Mouse (Mus musculus): ENCODE results near the gene Hoxb7. TPM values are rescaled to one million over a fixed set of nuclear protein-coding genes. Genes with fewer than 3 reads are reported as not detected.

The Hoxb7 gene
- polyA plus RNA-seq, 1 experiment from 2014 or later: 0.39 TPM

DNA sequence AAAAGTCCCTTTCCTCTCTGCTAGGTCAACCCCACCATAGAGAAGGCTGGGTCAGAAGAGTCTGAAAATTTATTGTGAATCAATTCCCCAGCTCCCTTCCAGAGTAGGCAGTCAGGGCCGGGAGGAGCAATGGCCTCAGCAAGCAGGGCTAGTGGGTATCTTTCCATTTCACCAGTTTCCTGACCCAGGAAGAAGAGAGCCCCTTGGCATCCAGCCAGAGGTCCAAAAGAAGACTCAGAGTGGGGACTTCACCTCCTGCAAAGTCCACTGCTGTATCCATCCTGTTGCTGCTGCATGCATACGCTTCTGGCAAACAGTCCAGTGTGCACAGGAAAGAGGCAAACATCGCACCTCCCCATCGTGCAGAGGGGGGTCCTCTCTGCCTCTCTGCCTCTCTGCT lies 10.5 kb upstream of the Hoxb7 start:
- H3K9ac ChIP-seq (ENCODE audit: low read depth, low read length): no peak overlapping the region
- no peak for ATAC-seq (ENCODE audit: low read depth)
- peaks cover 100% of the 10 kb centered on the region for H3K27me3 ChIP-seq (replicated peaks; ENCODE audit: control insufficient read depth, insufficient read depth, low read length)
- no peak for DNase-seq (ENCODE audit: low spot score)
- no peak overlapping the region for H3K4me2 ChIP-seq (ENCODE audit: low read depth, low read length)
- H3K4me1 ChIP-seq (ENCODE audit: control insufficient read depth, insufficient read depth, low read length): no peaks in the 10 kb centered on the region
- 8% methylated on average over 4 of the region's 4 CpGs for WGBS
- H3K4me3 ChIP-seq (ENCODE audit: low read depth, low read length): no peak overlapping the region
- no peak overlapping the region for H3K27ac ChIP-seq (replicated peaks; ENCODE audit: low read depth, low read length)
- H3K9me3 ChIP-seq (ENCODE audit: control insufficient read depth, low read length): no peaks in the 10 kb centered on the region
- H3K36me3 ChIP-seq (ENCODE audit: control insufficient read depth, insufficient read depth, low read length): no peaks in the 10 kb centered on the region

- Histone ChIP-seq H3K36me3 (ENCODE audit: control insufficient read depth, insufficient read depth, low read length) (no peaks in the 10 kb centered on the region), H3K27me3 (replicated peaks; ENCODE audit: control insufficient read depth, insufficient read depth, low read length) (peaks cover 99% of the 10 kb centered on the region), H3K9ac (ENCODE audit: low read depth, low read length) (no peak overlapping the region), H3K4me3 (ENCODE audit: low read depth, low read length) (no peak overlapping the region), H3K27ac (replicated peaks; ENCODE audit: low read depth, low read length) (no peak overlapping the region), H3K9me3 (ENCODE audit: control insufficient read depth, low read length) (no peaks in the 10 kb centered on the region), H3K4me2 (ENCODE audit: low read depth, low read length) (no peak overlapping the region), H3K4me1 (ENCODE audit: control insufficient read depth, insufficient read depth, low read length) (no peaks in the 10 kb centered on the region)
- ATAC-seq (ENCODE audit: low read depth): no peak
- DNase-seq (ENCODE audit: low spot score): no peak
- 1% methylated on average over 35 of the region's 35 CpGs for WGBS
Measured at GRCm38 (mm10) chr11:96277151-96278044, 9.0 kb upstream of the Hoxb7 start.

DNA sequence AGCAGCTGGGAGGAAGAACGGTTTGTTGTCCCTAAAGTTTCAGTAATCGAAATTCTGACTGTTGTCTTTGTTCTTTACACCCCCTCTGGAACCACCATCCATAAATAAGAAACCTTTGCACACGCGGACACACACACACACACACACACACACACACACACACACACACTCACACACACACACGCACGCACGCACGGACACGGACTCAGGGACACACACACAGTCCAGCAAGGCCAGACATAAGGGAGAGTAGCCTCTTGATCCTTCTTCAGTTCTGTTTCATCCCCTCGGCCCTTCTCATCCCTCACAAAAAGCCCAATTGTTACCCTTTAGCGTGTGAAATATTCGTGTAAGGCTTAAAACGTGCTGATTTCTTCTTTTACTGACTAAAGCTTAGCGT lies 8.1 kb upstream of the Hoxb7 start:
- H3K9me3 ChIP-seq (ENCODE audit: control insufficient read depth, low read length): no peaks in the 10 kb centered on the region
- H3K27me3 ChIP-seq (replicated peaks; ENCODE audit: control insufficient read depth, insufficient read depth, low read length): peaks cover 99% of the 10 kb centered on the region
- H3K4me1 ChIP-seq (ENCODE audit: control insufficient read depth, insufficient read depth, low read length): no peaks in the 10 kb centered on the region
- H3K4me3 ChIP-seq (ENCODE audit: low read depth, low read length): no peak overlapping the region
- WGBS: 17% methylated on average over 14 of the region's 14 CpGs
- H3K27ac ChIP-seq (replicated peaks; ENCODE audit: low read depth, low read length): no peak overlapping the region
- no peak overlapping the region for H3K4me2 ChIP-seq (ENCODE audit: low read depth, low read length)
- H3K9ac ChIP-seq (ENCODE audit: low read depth, low read length): no peak overlapping the region
- ATAC-seq (ENCODE audit: low read depth) (no peak), DNase-seq (ENCODE audit: low spot score) (no peak)
- no peaks in the 10 kb centered on the region for H3K36me3 ChIP-seq (ENCODE audit: control insufficient read depth, insufficient read depth, low read length)

GRCm38 (mm10) chr11:96278773-96279172 lies 7.7 kb upstream of the Hoxb7 start:
- Histone ChIP-seq H3K4me2 (ENCODE audit: low read depth, low read length) (no peak overlapping the region), H3K9ac (ENCODE audit: low read depth, low read length) (no peak overlapping the region), H3K4me3 (ENCODE audit: low read depth, low read length) (no peak overlapping the region), H3K27me3 (replicated peaks; ENCODE audit: control insufficient read depth, insufficient read depth, low read length) (peaks cover 99% of the 10 kb centered on the region), H3K9me3 (ENCODE audit: control insufficient read depth, low read length) (no peaks in the 10 kb centered on the region), H3K27ac (replicated peaks; ENCODE audit: low read depth, low read length) (no peak overlapping the region), H3K4me1 (ENCODE audit: control insufficient read depth, insufficient read depth, low read length) (no peaks in the 10 kb centered on the region), H3K36me3 (ENCODE audit: control insufficient read depth, insufficient read depth, low read length) (no peaks in the 10 kb centered on the region)
- ATAC-seq (ENCODE audit: low read depth): no peak; the same call in 1 of the 2 replicates
- peak; percentile 87 for DNase-seq (ENCODE audit: low spot score)
- under 1% methylated on average over 9 of the region's 9 CpGs for WGBS

DNA sequence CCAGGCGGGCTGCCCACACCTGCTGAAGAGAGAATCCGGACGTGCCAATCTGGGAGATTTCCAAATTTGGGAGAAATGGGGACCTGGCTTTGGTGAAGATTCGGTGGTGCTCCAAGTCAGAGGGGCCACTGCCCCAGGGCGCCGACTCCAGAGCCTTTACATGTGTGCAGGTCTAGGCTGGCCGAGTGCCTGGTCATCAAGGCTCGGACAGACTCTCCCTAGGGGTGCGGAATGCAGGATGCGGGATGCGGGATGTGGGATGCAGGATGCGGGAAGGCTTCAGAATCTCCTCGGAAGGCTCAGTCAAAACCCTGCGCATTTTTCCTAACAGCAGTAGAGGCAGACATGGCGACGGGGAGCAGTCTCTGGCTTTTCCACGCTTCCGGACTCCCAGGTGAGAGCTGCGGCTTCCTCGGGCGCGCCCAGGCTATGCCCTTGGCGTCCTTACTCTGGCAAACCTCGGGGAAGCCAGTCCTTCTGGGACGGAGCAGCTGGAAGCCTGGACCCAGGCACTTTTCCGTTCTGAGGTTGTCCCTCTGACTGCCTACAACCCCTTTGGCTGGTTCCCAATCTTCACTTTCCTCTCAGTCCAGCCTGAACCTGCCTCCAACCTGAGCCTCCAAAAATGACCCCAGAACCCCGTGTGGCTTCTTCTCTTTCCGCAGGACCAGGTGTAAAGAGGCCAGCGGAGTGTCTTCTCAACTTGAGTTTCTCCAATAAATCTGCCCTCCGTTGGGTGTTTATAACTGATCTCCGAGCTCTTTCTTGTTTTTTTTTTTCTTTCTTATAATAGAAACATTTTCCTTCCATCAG lies 6.8 kb upstream of the Hoxb7 start:
- Histone ChIP-seq H3K27me3 (replicated peaks; ENCODE audit: control insufficient read depth, insufficient read depth, low read length) (peaks cover 99% of the 10 kb centered on the region), H3K4me2 (ENCODE audit: low read depth, low read length) (no peak overlapping the region), H3K9me3 (ENCODE audit: control insufficient read depth, low read length) (no peaks in the 10 kb centered on the region), H3K27ac (replicated peaks; ENCODE audit: low read depth, low read length) (no peak overlapping the region), H3K36me3 (ENCODE audit: control insufficient read depth, insufficient read depth, low read length) (no peaks in the 10 kb centered on the region), H3K9ac (ENCODE audit: low read depth, low read length) (no peak overlapping the region), H3K4me3 (ENCODE audit: low read depth, low read length) (no peak overlapping the region), H3K4me1 (ENCODE audit: control insufficient read depth, insufficient read depth, low read length) (peaks cover 3% of the 10 kb centered on the region; the same call in 1 of the 2 replicates)
- 3% methylated on average over 31 of the region's 31 CpGs for WGBS
- ATAC-seq (ENCODE audit: low read depth) (no peak), DNase-seq (ENCODE audit: low spot score) (no peak)

- Histone ChIP-seq H3K4me2 (ENCODE audit: low read depth, low read length) (no peak overlapping the region), H3K9me3 (ENCODE audit: control insufficient read depth, low read length) (no peaks in the 10 kb centered on the region), H3K9ac (ENCODE audit: low read depth, low read length) (no peak overlapping the region), H3K27ac (replicated peaks; ENCODE audit: low read depth, low read length) (no peak overlapping the region), H3K36me3 (ENCODE audit: control insufficient read depth, insufficient read depth, low read length) (no peaks in the 10 kb centered on the region), H3K4me3 (ENCODE audit: low read depth, low read length) (no peak overlapping the region), H3K27me3 (replicated peaks; ENCODE audit: control insufficient read depth, insufficient read depth, low read length) (peaks cover 98% of the 10 kb centered on the region), H3K4me1 (ENCODE audit: control insufficient read depth, insufficient read depth, low read length) (peaks cover 4% of the 10 kb centered on the region; the same call in 1 of the 2 replicates)
- WGBS: 18% methylated on average over 8 of the region's 8 CpGs
- DNase-seq (ENCODE audit: low spot score): no peak
- no peak for ATAC-seq (ENCODE audit: low read depth)
Measured at GRCm38 (mm10) chr11:96280399-96281378, 5.7 kb upstream of the Hoxb7 start.

- Histone ChIP-seq H3K4me3 (ENCODE audit: low read depth, low read length) (no peak overlapping the region), H3K27ac (replicated peaks; ENCODE audit: low read depth, low read length) (no peak overlapping the region), H3K27me3 (replicated peaks; ENCODE audit: control insufficient read depth, insufficient read depth, low read length) (peaks cover 98% of the 10 kb centered on the region), H3K4me1 (ENCODE audit: control insufficient read depth, insufficient read depth, low read length) (peaks cover 4% of the 10 kb centered on the region; the same call in 1 of the 2 replicates), H3K9me3 (ENCODE audit: control insufficient read depth, low read length) (no peaks in the 10 kb centered on the region), H3K36me3 (ENCODE audit: control insufficient read depth, insufficient read depth, low read length) (no peaks in the 10 kb centered on the region), H3K4me2 (ENCODE audit: low read depth, low read length) (no peak overlapping the region), H3K9ac (ENCODE audit: low read depth, low read length) (no peak overlapping the region)
- WGBS: 5% methylated on average over 18 of the region's 18 CpGs
- ATAC-seq (ENCODE audit: low read depth) (no peak), DNase-seq (ENCODE audit: low spot score) (no peak)
Measured at GRCm38 (mm10) chr11:96281396-96281795, 5.0 kb upstream of the Hoxb7 start.

Measured in embryonic facial prominence, embryonic 14.5 days (tissue).